Mouse (Mus musculus): ENCODE data around the gene C1ql4. TPM values are rescaled to one million over a fixed set of nuclear protein-coding genes. Genes with fewer than 3 reads are reported as not detected.

Gene C1ql4
- total and polyA plus RNA-seq, 3 experiments: not detected

GRCm38 (mm10) chr15:99096061-99096793 lies 8.6 kb upstream of the C1ql4 start:
- no peaks in the 10 kb centered on the region for H3K9me3 ChIP-seq (replicated peaks)
- no peak for ATAC-seq (ENCODE audit: extremely low read depth, insufficient number of reproducible peaks, low FRiP score, poor library complexity, severe bottlenecking)
- H3K4me3 ChIP-seq (ENCODE audit: low read depth, low read length): no peak overlapping the region
- no peak for DNase-seq (ENCODE audit: low spot score)
- peaks cover 3% of the 10 kb centered on the region for H3K4me1 ChIP-seq (ENCODE audit: insufficient read depth, low read depth, low read length)
- peaks cover 83% of the 10 kb centered on the region for H3K27me3 ChIP-seq (ENCODE audit: insufficient read depth, low read length)
- TF ChIP-seq GATA2 (IDR thresholded peaks at IDR 0.05; ENCODE audit: borderline replicate concordance, low read depth, low read length): no peak
- TF ChIP-seq CTCF (IDR thresholded peaks at IDR 0.05; ENCODE audit: low read depth, low read length): no peak
- no peak for TF ChIP-seq POLR2AphosphoS5 (IDR thresholded peaks at IDR 0.05; ENCODE audit: insufficient replicate concordance, low read depth, low read length)
- no peak for TF ChIP-seq GATA1 (IDR thresholded peaks at IDR 0.05; ENCODE audit: borderline replicate concordance, low read length)
- no peak for TF ChIP-seq TAL1 (conservative IDR thresholded peaks at IDR 0.05; ENCODE audit: low read depth, low read length)
- H3K36me3 ChIP-seq (replicated peaks): no peaks in the 10 kb centered on the region

GRCm38 (mm10) chr15:99095356-99095755 lies 7.7 kb upstream of the C1ql4 start:
- H3K4me1 ChIP-seq (ENCODE audit: insufficient read depth, low read depth, low read length): peaks cover 3% of the 10 kb centered on the region

GRCm38 (mm10) chr15:99094631-99095270 lies 7.1 kb upstream of the C1ql4 start:
- peaks cover 3% of the 10 kb centered on the region for H3K4me1 ChIP-seq (ENCODE audit: insufficient read depth, low read depth, low read length)
- DNase-seq (ENCODE audit: low spot score) (no peak), ATAC-seq (ENCODE audit: extremely low read depth, insufficient number of reproducible peaks, low FRiP score, poor library complexity, severe bottlenecking) (no peak)
- H3K36me3 ChIP-seq (replicated peaks): no peaks in the 10 kb centered on the region
- TF ChIP-seq TAL1 (conservative IDR thresholded peaks at IDR 0.05; ENCODE audit: low read depth, low read length) (no peak), GATA1 (IDR thresholded peaks at IDR 0.05; ENCODE audit: borderline replicate concordance, low read length) (no peak), GATA2 (IDR thresholded peaks at IDR 0.05; ENCODE audit: borderline replicate concordance, low read depth, low read length) (no peak), CTCF (IDR thresholded peaks at IDR 0.05; ENCODE audit: low read depth, low read length) (no peak), POLR2AphosphoS5 (IDR thresholded peaks at IDR 0.05; ENCODE audit: insufficient replicate concordance, low read depth, low read length) (no peak)
- H3K9me3 ChIP-seq (replicated peaks): no peaks in the 10 kb centered on the region
- peaks cover 84% of the 10 kb centered on the region for H3K27me3 ChIP-seq (ENCODE audit: insufficient read depth, low read length)
- H3K4me3 ChIP-seq (ENCODE audit: low read depth, low read length): no peak overlapping the region

More at GRCm38 (mm10) chr15:99095356-99095755, 7.7 kb upstream of the C1ql4 start:
- no peak overlapping the region for H3K4me3 ChIP-seq (ENCODE audit: low read depth, low read length)
- no peaks in the 10 kb centered on the region for H3K9me3 ChIP-seq (replicated peaks)
- TF ChIP-seq TAL1 (conservative IDR thresholded peaks at IDR 0.05; ENCODE audit: low read depth, low read length) (no peak), GATA2 (IDR thresholded peaks at IDR 0.05; ENCODE audit: borderline replicate concordance, low read depth, low read length) (no peak), GATA1 (IDR thresholded peaks at IDR 0.05; ENCODE audit: borderline replicate concordance, low read length) (no peak), POLR2AphosphoS5 (IDR thresholded peaks at IDR 0.05; ENCODE audit: insufficient replicate concordance, low read depth, low read length) (no peak), CTCF (IDR thresholded peaks at IDR 0.05; ENCODE audit: low read depth, low read length) (no peak)
- H3K36me3 ChIP-seq (replicated peaks): no peaks in the 10 kb centered on the region
- H3K27me3 ChIP-seq (ENCODE audit: insufficient read depth, low read length): peaks cover 84% of the 10 kb centered on the region
- DNase-seq (ENCODE audit: low spot score) (no peak), ATAC-seq (ENCODE audit: extremely low read depth, insufficient number of reproducible peaks, low FRiP score, poor library complexity, severe bottlenecking) (no peak)

GRCm38 (mm10) chr15:99093291-99094258 lies 6.0 kb upstream of the C1ql4 start:
- Histone ChIP-seq H3K9me3 (replicated peaks) (no peaks in the 10 kb centered on the region), H3K4me1 (ENCODE audit: insufficient read depth, low read depth, low read length) (peaks cover 3% of the 10 kb centered on the region), H3K36me3 (replicated peaks) (no peaks in the 10 kb centered on the region), H3K4me3 (ENCODE audit: low read depth, low read length) (no peak overlapping the region), H3K27me3 (ENCODE audit: insufficient read depth, low read length) (peaks cover 82% of the 10 kb centered on the region)
- TF ChIP-seq POLR2AphosphoS5 (IDR thresholded peaks at IDR 0.05; ENCODE audit: insufficient replicate concordance, low read depth, low read length): no peak
- TF ChIP-seq GATA1 (IDR thresholded peaks at IDR 0.05; ENCODE audit: borderline replicate concordance, low read length): no peak
- TF ChIP-seq CTCF (IDR thresholded peaks at IDR 0.05; ENCODE audit: low read depth, low read length): no peak
- TF ChIP-seq TAL1 (conservative IDR thresholded peaks at IDR 0.05; ENCODE audit: low read depth, low read length): no peak
- no peak for TF ChIP-seq GATA2 (IDR thresholded peaks at IDR 0.05; ENCODE audit: borderline replicate concordance, low read depth, low read length)
- DNase-seq (ENCODE audit: low spot score): no peak
- no peak for ATAC-seq (ENCODE audit: extremely low read depth, insufficient number of reproducible peaks, low FRiP score, poor library complexity, severe bottlenecking)

- H3K4me1 ChIP-seq (ENCODE audit: insufficient read depth, low read depth, low read length): peaks cover 3% of the 10 kb centered on the region
- peaks cover 81% of the 10 kb centered on the region for H3K27me3 ChIP-seq (ENCODE audit: insufficient read depth, low read length)
- TF ChIP-seq GATA1 (IDR thresholded peaks at IDR 0.05; ENCODE audit: borderline replicate concordance, low read length) (no peak), TAL1 (conservative IDR thresholded peaks at IDR 0.05; ENCODE audit: low read depth, low read length) (no peak), CTCF (IDR thresholded peaks at IDR 0.05; ENCODE audit: low read depth, low read length) (no peak), POLR2AphosphoS5 (IDR thresholded peaks at IDR 0.05; ENCODE audit: insufficient replicate concordance, low read depth, low read length) (no peak), GATA2 (IDR thresholded peaks at IDR 0.05; ENCODE audit: borderline replicate concordance, low read depth, low read length) (no peak)
- ATAC-seq (ENCODE audit: extremely low read depth, insufficient number of reproducible peaks, low FRiP score, poor library complexity, severe bottlenecking) (no peak), DNase-seq (ENCODE audit: low spot score) (no peak)
- no peak within 1 kb of the TSS for H3K4me3 ChIP-seq (ENCODE audit: low read depth, low read length)
- H3K9me3 ChIP-seq (replicated peaks): no peaks in the 10 kb centered on the region
- H3K36me3 ChIP-seq (replicated peaks): no peaks in the 10 kb centered on the region
These were observed 5.3 kb upstream of the C1ql4 start, which contains the start of gene Dnajc22 for GRCm38 (mm10) chr15:99092870-99093269. TSS of gene Dnajc22 (plus strand) at chr15:99093170.
